14 mouse cellular contexts compared by ENCODE assay signal in the genomic region with DNA sequence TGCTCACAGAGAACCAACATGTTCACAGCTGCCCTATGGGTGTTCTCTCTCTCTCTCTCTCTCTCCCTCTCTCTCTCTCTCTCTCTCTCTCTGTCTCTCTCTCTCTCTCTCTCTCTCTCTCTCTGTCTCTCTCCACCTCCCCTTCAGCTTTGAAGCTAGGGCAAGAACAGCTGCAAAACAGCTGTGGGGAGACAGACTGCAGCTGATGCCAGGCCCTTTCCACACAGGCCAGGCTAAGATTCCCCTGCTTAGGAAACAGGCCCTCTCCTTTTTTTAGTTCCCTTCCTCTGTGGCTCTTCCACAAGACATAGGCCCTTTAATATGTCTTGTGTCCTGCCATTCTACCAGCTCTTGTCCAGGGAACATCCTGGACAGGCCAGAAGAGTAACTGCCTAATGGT. TPM values are rescaled to one million over a fixed set of nuclear protein-coding genes. Genes with fewer than 3 reads are reported as not detected.
DNase-seq lines count a peak whose midpoint lies in the region; ATAC-seq and TF ChIP-seq lines count a peak whose summit lies in the region.
"Had no signal": no experiment of that assay in that cellular context is flagged by ENCODE, and none has a peak within 500 bp of the region (broad histone marks: within the 10 kb centered on the region; RNA-seq: fewer than 3 reads in every experiment).

No protein-coding gene starts in this region.

- H3K4me3 ChIP-seq in heart, embryonic 16.5 days (ENCODE audit: low read length) = no peak overlapping the region
- H3K4me3 ChIP-seq in heart, embryonic 10.5 days = no peak overlapping the region
- H3K4me3 ChIP-seq in lung, postnatal 0 days (ENCODE audit: low read depth, low read length) = no peak overlapping the region
- no peak overlapping the region for H3K4me3 ChIP-seq in limb, embryonic 12.5 days (replicated peaks)
- H3K4me3 ChIP-seq: midbrain, embryonic 13.5 days had no signal

- no peak for TF ChIP-seq EP300 in lung, postnatal 0 days (IDR thresholded peaks at IDR 0.05)

- H3K9ac ChIP-seq in heart, embryonic 16.5 days (ENCODE audit: low read length) = no peak overlapping the region
- no peak overlapping the region for H3K9ac ChIP-seq in lung, postnatal 0 days (replicated peaks; ENCODE audit: low read depth)
- no peak overlapping the region for H3K9ac ChIP-seq in limb, embryonic 12.5 days (replicated peaks)
- H3K9ac ChIP-seq: forebrain, postnatal 0 days; midbrain, embryonic 13.5 days had no signal

- H3K27ac ChIP-seq in heart, embryonic 16.5 days (ENCODE audit: low read length) = peak overlapping the region; percentile 1; the same call in 1 of the 2 replicates
- H3K27ac ChIP-seq in heart, embryonic 10.5 days = no peak overlapping the region
- H3K27ac ChIP-seq in lung, postnatal 0 days (ENCODE audit: low read length) = peak overlapping the region; percentile 77
- peak overlapping the region; percentile 17; the same call in 1 of the 2 replicates for H3K27ac ChIP-seq in limb, embryonic 12.5 days
- H3K27ac ChIP-seq: midbrain, embryonic 13.5 days had no signal

- H3K9me3 ChIP-seq in heart, embryonic 16.5 days (replicated peaks; ENCODE audit: control insufficient read depth, low read length) = no peaks in the 10 kb centered on the region
- no peaks in the 10 kb centered on the region for H3K9me3 ChIP-seq in heart, embryonic 10.5 days
- no peaks in the 10 kb centered on the region for H3K9me3 ChIP-seq in lung, postnatal 0 days (ENCODE audit: low read length)
- no peaks in the 10 kb centered on the region for H3K9me3 ChIP-seq in limb, embryonic 12.5 days
- H3K9me3 ChIP-seq: midbrain, embryonic 13.5 days had no signal

- TF ChIP-seq CTCF in lung, postnatal 0 days (IDR thresholded peaks at IDR 0.05) = no peak

- no peak for ATAC-seq in heart, embryonic 16.5 days (replicated peaks; ENCODE audit: extremely low read depth, insufficient read depth, low FRiP score)
- peak; percentile 53 for ATAC-seq in lung, postnatal 0 days
- no peak for ATAC-seq in limb, embryonic 12.5 days (ENCODE audit: insufficient number of reproducible peaks, insufficient read depth, low FRiP score, low TSS enrichment, low read depth)
- ATAC-seq: forebrain, postnatal 0 days; midbrain, embryonic 13.5 days had no signal

- no peak overlapping the region for H3K4me2 ChIP-seq in heart, embryonic 16.5 days (ENCODE audit: low read depth, low read length)
- H3K4me2 ChIP-seq in lung, postnatal 0 days (replicated peaks; ENCODE audit: low read depth, low read length) = no peak overlapping the region
- no peak overlapping the region for H3K4me2 ChIP-seq in limb, embryonic 12.5 days
- H3K4me2 ChIP-seq: midbrain, embryonic 13.5 days had no signal

- H3K27me3 ChIP-seq in heart, embryonic 16.5 days (ENCODE audit: control insufficient read depth, insufficient read depth, low read length) = peaks cover 7% of the 10 kb centered on the region; the same call in 1 of the 2 replicates
- H3K27me3 ChIP-seq in heart, embryonic 10.5 days (ENCODE audit: insufficient read depth, poor library complexity, severe bottlenecking) = peaks cover 59% of the 10 kb centered on the region
- H3K27me3 ChIP-seq in lung, postnatal 0 days (replicated peaks; ENCODE audit: insufficient read depth, low read length) = no peaks in the 10 kb centered on the region
- peaks cover 32% of the 10 kb centered on the region for H3K27me3 ChIP-seq in limb, embryonic 12.5 days
- H3K27me3 ChIP-seq: midbrain, embryonic 13.5 days had no signal

- H3K4me1 ChIP-seq in heart, embryonic 16.5 days (ENCODE audit: control insufficient read depth, insufficient read depth, low read length) = peaks cover 3% of the 10 kb centered on the region; the same call in 1 of the 2 replicates
- H3K4me1 ChIP-seq in heart, embryonic 10.5 days = peaks cover 6% of the 10 kb centered on the region
- H3K4me1 ChIP-seq in lung, postnatal 0 days (ENCODE audit: insufficient read depth, low read depth, low read length) = no peaks in the 10 kb centered on the region; the same call in 1 of the 2 replicates
- H3K4me1 ChIP-seq in limb, embryonic 12.5 days (replicated peaks) = peaks cover 30% of the 10 kb centered on the region
- H3K4me1 ChIP-seq: midbrain, embryonic 13.5 days had no signal

- DNase-seq in heart, embryonic 10.5 days (ENCODE audit: low spot score) = no peak
- peak; percentile 71 for DNase-seq in lung, postnatal 0 days (ENCODE audit: low spot score)
- DNase-seq in lung, postnatal 25 days (ENCODE audit: low spot score) = no peak
- DNase-seq in embryo, embryonic 10 days (ENCODE audit: low spot score) = no peak
- DNase-seq in retina, embryonic 14.5 days (ENCODE audit: low spot score) = no peak
- DNase-seq in urinary bladder, postnatal 10 days (ENCODE audit: low spot score) = no peak
- DNase-seq: adrenal gland, postnatal 14 days; cerebellum, adult 11 months; forebrain, postnatal 0 days had no signal

- H3K36me3 ChIP-seq in heart, embryonic 16.5 days (ENCODE audit: control insufficient read depth, insufficient read depth) = no peaks in the 10 kb centered on the region
- H3K36me3 ChIP-seq in heart, embryonic 10.5 days = no peaks in the 10 kb centered on the region
- no peaks in the 10 kb centered on the region for H3K36me3 ChIP-seq in lung, postnatal 0 days (ENCODE audit: insufficient read depth, low read length)
- H3K36me3 ChIP-seq in limb, embryonic 12.5 days = no peaks in the 10 kb centered on the region
- H3K36me3 ChIP-seq: midbrain, embryonic 13.5 days had no signal

RNA-seq across cellular contexts. Expression of a gene that starts 3.7 kb away (rescaled TPM):
- 98.9 and 99.9 TPM in 2 replicates for polyA plus RNA-seq in heart, embryonic 16.5 days (2015; fragmentation: Nextera tagmentation; extraction: Ambion mirVana)
- 18.6 and 30.3 TPM in 2 replicates for polyA plus RNA-seq in heart, embryonic 10.5 days (2016; fragmentation: Nextera tagmentation; extraction: Ambion mirVana)
- polyA plus RNA-seq in lung, postnatal 0 days (2015; fragmentation: Nextera tagmentation; extraction: Ambion mirVana) = 175 and 176 TPM in 2 replicates
- polyA plus RNA-seq in limb, embryonic 12.5 days (2016; fragmentation: Nextera tagmentation; extraction: Ambion mirVana) = 16.7 and 23.4 TPM in 2 replicates

RNA-seq across cellular contexts. Expression of a gene that starts 20.8 kb away (rescaled TPM):
- 40.2 and 42.3 TPM in 2 replicates for polyA plus RNA-seq in heart, embryonic 16.5 days (2015; fragmentation: Nextera tagmentation; extraction: Ambion mirVana)
- polyA plus RNA-seq in heart, embryonic 10.5 days (2016; fragmentation: Nextera tagmentation; extraction: Ambion mirVana) = 83.7 and 90.0 TPM in 2 replicates
- polyA plus RNA-seq in lung, postnatal 0 days (2015; fragmentation: Nextera tagmentation; extraction: Ambion mirVana) = 31.8 and 32.3 TPM in 2 replicates
- 83.9 and 87.7 TPM in 2 replicates for polyA plus RNA-seq in limb, embryonic 12.5 days (2016; fragmentation: Nextera tagmentation; extraction: Ambion mirVana)

RNA-seq across cellular contexts. Expression of a gene that starts 23.2 kb away (rescaled TPM):
- 0.14 and 0.22 TPM in 2 replicates for polyA plus RNA-seq in heart, embryonic 16.5 days (2015; fragmentation: Nextera tagmentation; extraction: Ambion mirVana)
- 0.11 and 0.21 TPM in 2 replicates for polyA plus RNA-seq in heart, embryonic 10.5 days (2016; fragmentation: Nextera tagmentation; extraction: Ambion mirVana)
- not detected in 2 replicates for polyA plus RNA-seq in lung, postnatal 0 days (2015; fragmentation: Nextera tagmentation; extraction: Ambion mirVana)
- 0.19 and 0.22 TPM in 2 replicates for polyA plus RNA-seq in limb, embryonic 12.5 days (2016; fragmentation: Nextera tagmentation; extraction: Ambion mirVana)

RNA-seq across cellular contexts. Expression of a gene that starts 44.5 kb away (rescaled TPM):
- polyA plus RNA-seq in heart, embryonic 16.5 days (2015; fragmentation: Nextera tagmentation; extraction: Ambion mirVana) = not detected in 2 replicates
- not detected in 2 replicates for polyA plus RNA-seq in heart, embryonic 10.5 days (2016; fragmentation: Nextera tagmentation; extraction: Ambion mirVana)
- 0.27 TPM in 1 of 2 replicates, not detected in the other for polyA plus RNA-seq in lung, postnatal 0 days (2015; fragmentation: Nextera tagmentation; extraction: Ambion mirVana)
- polyA plus RNA-seq in limb, embryonic 12.5 days (2016; fragmentation: Nextera tagmentation; extraction: Ambion mirVana) = not detected in 2 replicates
- polyA plus RNA-seq: forebrain, postnatal 0 days; liver, embryonic 16.5 days; midbrain, embryonic 13.5 days; neural tube, embryonic 14.5 days had no signal
